Mouse (Mus musculus) neural tube, embryonic 11.5 days (tissue): ENCODE measurements at regions not wholly inside any gene's neighbourhood (a gene's known extent, or its start where the extent isn't known, plus 50 kb on each side); places are given as distances from the start of the nearest gene placed in this dataset.
A peak's percentile ranks its signal among the peaks of the same experiment; 100 is the strongest.

ENCODE experiments used
- ATAC-seq: fragments of 200-750 bp; cut with Nextera tagmentation; 2 replicates; pipeline ENCODE4 v1.8.0; 2017; ENCODE audit warnings: moderate number of reproducible peaks, mild to moderate bottlenecking, moderate TSS enrichment, moderate library complexity; ENCODE audit not compliant: insufficient read depth, low FRiP score, low TSS enrichment
- DNase-seq: peaks from one replicate; pipeline ENCODE4 v3.0.0-alpha.2; 2015; ENCODE audit warnings: low spot score
- H3K27ac ChIP-seq: fragments of 300-500 bp; sonication (generic); 2 replicates; pipeline ENCODE4 v1.5.1; 2014; ENCODE audit warnings: low read depth, mild to moderate bottlenecking, low read length
- H3K27me3 ChIP-seq: fragments of 300-500 bp; sonication (generic); 2 replicates; pipeline ENCODE4 v1.6.1; 2014; ENCODE audit warnings: mild to moderate bottlenecking, low read length, mixed read lengths; ENCODE audit not compliant: control insufficient read depth, insufficient read depth
- H3K36me3 ChIP-seq: fragments of 300-500 bp; sonication (generic); 2 replicates; pipeline ENCODE4 v1.6.1; 2014; ENCODE audit warnings: mild to moderate bottlenecking, low read length, moderate library complexity, mixed read lengths; ENCODE audit not compliant: control insufficient read depth, insufficient read depth
- H3K4me1 ChIP-seq: fragments of 300-500 bp; sonication (generic); 2 replicates; pipeline ENCODE4 v1.6.1; 2014; ENCODE audit warnings: low read length, mixed read lengths; ENCODE audit not compliant: control insufficient read depth, insufficient read depth
- H3K4me2 ChIP-seq: fragments of 300-500 bp; sonication (generic); 2 replicates; pipeline ENCODE4 v1.6.1; 2014; ENCODE audit warnings: low read depth, mild to moderate bottlenecking, moderate library complexity
- H3K4me3 ChIP-seq: fragments of 300-500 bp; sonication (generic); 2 replicates; pipeline ENCODE4 v1.5.1; 2014; ENCODE audit warnings: low read depth, low read length
- H3K9ac ChIP-seq: fragments of 300-500 bp; sonication (generic); 2 replicates; pipeline ENCODE4 v1.6.1; 2014; ENCODE audit warnings: mild to moderate bottlenecking, low read length
- H3K9me3 ChIP-seq: fragments of 300-500 bp; sonication (generic); 2 replicates; pipeline ENCODE4 v1.6.1; 2016; ENCODE audit warnings: low read length; ENCODE audit not compliant: control insufficient read depth
- WGBS: fragments of 180-500 bp; shearing (Covaris S2); extraction: QIAGEN DNeasy Blood & Tissue Kit; methylation state at CpG from one replicate; pipeline ENCODE4 v1.1.7; 2014; 5-methylcytosine and 5-hydroxymethylcytosine counted together

DNA sequence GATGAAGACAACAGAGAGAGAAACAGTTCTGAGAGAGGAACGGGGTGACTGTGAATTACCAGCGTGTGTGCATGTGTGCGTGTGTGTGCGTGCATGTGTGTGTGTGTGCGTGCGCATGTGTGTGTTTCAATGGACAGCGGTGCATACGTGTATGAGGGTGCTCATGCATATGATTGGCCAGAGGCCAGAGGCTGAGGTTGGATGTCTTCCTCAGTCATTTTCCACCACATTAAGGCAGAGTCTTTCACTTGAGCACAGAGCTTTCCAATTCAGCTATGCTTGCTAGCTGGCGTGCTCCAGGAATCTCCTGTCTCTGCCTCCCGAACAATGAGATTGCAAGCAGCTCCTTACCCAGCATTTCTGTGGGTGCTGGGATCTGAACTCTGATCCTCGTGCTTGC, 104.4 kb downstream of the Tsen15 start:
- Histone ChIP-seq H3K9ac (no peak overlapping the region), H3K4me2 (no peak overlapping the region), H3K36me3 (no peaks in the 10 kb centered on the region), H3K27me3 (no peaks in the 10 kb centered on the region), H3K27ac (no peak overlapping the region), H3K4me1 (no peaks in the 10 kb centered on the region), H3K4me3 (no peak overlapping the region), H3K9me3 (no peaks in the 10 kb centered on the region)
- DNase-seq (no peak), ATAC-seq (no peak)
- WGBS: 91% methylated on average over 11 of the region's 11 CpGs

GRCm38 (mm10) chr1:152281201-152281600, 105.3 kb downstream of the Tsen15 start:
- 85% methylated on average over 8 of the region's 8 CpGs for WGBS
- Histone ChIP-seq H3K27ac (no peak overlapping the region), H3K27me3 (no peaks in the 10 kb centered on the region), H3K9me3 (no peaks in the 10 kb centered on the region), H3K4me1 (no peaks in the 10 kb centered on the region), H3K4me3 (no peak overlapping the region), H3K9ac (no peak overlapping the region), H3K4me2 (no peak overlapping the region), H3K36me3 (no peaks in the 10 kb centered on the region)
- DNase-seq (no peak), ATAC-seq (no peak)

- Histone ChIP-seq H3K27me3 (no peaks in the 10 kb centered on the region), H3K36me3 (no peaks in the 10 kb centered on the region), H3K4me2 (no peak overlapping the region), H3K9me3 (no peaks in the 10 kb centered on the region), H3K9ac (no peak overlapping the region), H3K4me3 (no peak overlapping the region), H3K27ac (no peak overlapping the region), H3K4me1 (no peaks in the 10 kb centered on the region)
- no peak for ATAC-seq
- 24% methylated on average over 1 of the region's 1 CpGs for WGBS
- DNase-seq: no peak
These were observed 106.5 kb downstream of the Tsen15 start for GRCm38 (mm10) chr1:152280014-152280413.

DNA sequence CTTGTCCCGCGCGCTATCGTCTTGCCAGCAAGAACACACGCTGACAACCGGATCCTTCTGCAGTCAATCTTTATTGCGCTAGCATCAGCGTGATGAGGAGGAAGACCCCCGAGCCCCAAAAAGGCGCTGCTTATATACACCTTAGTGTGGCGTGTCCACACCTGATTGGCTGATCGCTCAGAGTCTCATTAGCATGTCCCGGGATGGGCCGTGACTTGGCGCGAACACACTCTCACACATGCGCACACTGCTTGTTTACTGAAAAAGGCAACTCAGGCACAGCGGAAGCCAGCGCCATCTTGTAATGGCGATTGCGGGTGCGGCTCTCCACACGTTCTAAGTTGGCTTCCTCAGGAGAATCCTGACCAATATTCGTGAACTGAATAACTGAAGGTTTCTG, 111.5 kb downstream of the Tsen15 start:
- Histone ChIP-seq H3K4me3 (no peak overlapping the region), H3K36me3 (no peaks in the 10 kb centered on the region), H3K27ac (no peak overlapping the region), H3K4me2 (no peak overlapping the region), H3K9ac (no peak overlapping the region), H3K9me3 (no peaks in the 10 kb centered on the region), H3K27me3 (no peaks in the 10 kb centered on the region), H3K4me1 (no peaks in the 10 kb centered on the region)
- DNase-seq (no peak), ATAC-seq (no peak)
- WGBS: 95% methylated on average over 24 of the region's 24 CpGs

DNA sequence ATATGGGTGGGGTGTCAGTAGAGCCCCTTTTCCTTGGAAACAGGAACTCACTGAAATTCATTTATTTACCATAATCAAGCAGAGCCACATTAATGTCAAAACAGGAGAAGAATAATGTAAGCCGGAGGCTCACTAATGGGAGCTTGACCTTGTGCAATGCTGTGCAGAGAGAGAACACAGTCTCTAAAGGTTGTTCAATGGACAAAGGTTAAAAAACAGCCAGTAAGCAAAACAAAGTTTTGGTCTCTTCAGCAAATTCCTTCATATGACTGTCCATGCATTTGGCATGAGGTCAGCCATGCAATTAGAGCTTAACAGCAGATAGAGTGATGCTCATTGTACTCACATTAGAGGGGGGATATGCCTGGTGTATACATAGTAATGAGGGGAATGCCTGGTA, 113.1 kb downstream of the Tsen15 start:
- H3K9me3 ChIP-seq: no peaks in the 10 kb centered on the region
- no peak overlapping the region for H3K27ac ChIP-seq
- H3K9ac ChIP-seq: no peak overlapping the region
- WGBS: 84% methylated on average over 1 of the region's 1 CpGs
- ATAC-seq: no peak
- no peak overlapping the region for H3K4me2 ChIP-seq
- H3K27me3 ChIP-seq: no peaks in the 10 kb centered on the region
- no peak overlapping the region for H3K4me3 ChIP-seq
- no peaks in the 10 kb centered on the region for H3K36me3 ChIP-seq
- no peaks in the 10 kb centered on the region for H3K4me1 ChIP-seq
- no peak for DNase-seq

- ATAC-seq (no peak), DNase-seq (no peak)
- Histone ChIP-seq H3K36me3 (no peaks in the 10 kb centered on the region), H3K9me3 (no peaks in the 10 kb centered on the region), H3K27ac (no peak overlapping the region), H3K4me2 (no peak overlapping the region), H3K4me3 (no peak overlapping the region), H3K9ac (no peak overlapping the region), H3K4me1 (no peaks in the 10 kb centered on the region), H3K27me3 (no peaks in the 10 kb centered on the region)
- WGBS: 75% methylated on average over 10 of the region's 10 CpGs
These were observed 116.4 kb downstream of the Tsen15 start for GRCm38 (mm10) chr1:152269936-152270702.

DNA sequence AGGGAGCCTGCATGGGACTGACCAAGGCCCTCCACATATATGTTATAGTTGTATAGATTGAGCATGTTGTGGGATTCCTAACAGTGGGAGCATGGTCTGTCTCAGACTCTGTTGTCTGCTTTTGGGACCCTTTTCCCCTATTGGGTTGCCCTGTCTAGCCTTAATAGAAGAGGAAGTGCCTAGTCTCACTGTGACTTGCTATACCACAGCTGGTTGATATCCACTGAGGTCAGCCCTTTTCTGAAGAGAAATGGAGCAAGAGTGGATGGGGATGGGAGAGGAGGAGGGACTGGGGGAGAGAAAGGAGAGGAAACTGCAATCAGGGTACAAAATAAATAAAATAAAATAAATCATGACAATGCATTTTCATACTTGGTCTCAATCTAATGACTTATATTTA, 120.1 kb downstream of the Tsen15 start:
- DNase-seq (no peak), ATAC-seq (no peak)
- no peak overlapping the region for H3K9ac ChIP-seq
- H3K4me2 ChIP-seq: no peak overlapping the region
- H3K4me1 ChIP-seq: no peaks in the 10 kb centered on the region
- H3K27ac ChIP-seq: no peak overlapping the region
- H3K9me3 ChIP-seq: no peaks in the 10 kb centered on the region
- H3K4me3 ChIP-seq: no peak overlapping the region
- no peaks in the 10 kb centered on the region for H3K36me3 ChIP-seq
- H3K27me3 ChIP-seq: no peaks in the 10 kb centered on the region

GRCm38 (mm10) chr1:152264981-152265380, 121.5 kb downstream of the Tsen15 start:
- Histone ChIP-seq H3K27ac (no peak overlapping the region), H3K9ac (no peak overlapping the region), H3K4me1 (no peaks in the 10 kb centered on the region), H3K4me3 (no peak overlapping the region), H3K4me2 (no peak overlapping the region), H3K36me3 (no peaks in the 10 kb centered on the region), H3K27me3 (no peaks in the 10 kb centered on the region), H3K9me3 (no peaks in the 10 kb centered on the region)
- DNase-seq (no peak), ATAC-seq (no peak)
- 87% methylated on average over 6 of the region's 6 CpGs for WGBS

GRCm38 (mm10) chr1:152261472-152261871, 125.0 kb downstream of the Tsen15 start:
- Histone ChIP-seq H3K9me3 (no peaks in the 10 kb centered on the region), H3K4me3 (no peak overlapping the region), H3K4me1 (no peaks in the 10 kb centered on the region), H3K36me3 (no peaks in the 10 kb centered on the region), H3K27me3 (no peaks in the 10 kb centered on the region), H3K9ac (no peak overlapping the region), H3K27ac (no peak overlapping the region), H3K4me2 (no peak overlapping the region)
- ATAC-seq (peak; percentile 61), DNase-seq (peak; percentile 37)
- 28% methylated on average over 4 of the region's 4 CpGs for WGBS
